Mouse (Mus musculus): ENCODE results near the gene Abca17.

DNA sequence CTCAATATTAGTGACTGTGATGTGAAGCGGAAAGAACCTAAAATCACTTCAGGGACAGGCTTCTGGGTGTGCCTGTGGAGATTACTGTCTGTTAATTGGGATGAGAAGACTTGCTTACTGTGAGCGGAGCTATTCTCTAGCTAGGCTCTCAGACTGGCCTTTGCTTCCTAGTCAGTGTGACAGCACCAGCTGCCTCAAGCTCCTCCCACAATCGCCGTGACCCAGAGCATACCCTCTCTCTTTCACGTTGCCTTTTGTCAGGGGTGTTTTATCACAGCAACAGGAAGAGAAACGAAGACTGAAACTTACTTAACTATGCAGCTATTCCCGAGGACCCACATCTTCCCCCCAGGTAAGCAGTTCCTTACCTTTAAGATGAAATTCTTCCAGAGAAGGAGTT lies 4.0 kb downstream of the Abca17 start:
- TF ChIP-seq POLR2A (IDR thresholded peaks at IDR 0.05; ENCODE audit: borderline replicate concordance, extremely low read depth, insufficient read depth, insufficient read length, poor library complexity, severe bottlenecking), result no peak
- TF ChIP-seq CTCF (IDR thresholded peaks at IDR 0.05; ENCODE audit: borderline replicate concordance, extremely low read depth, insufficient read depth, insufficient read length), result no peak

All from brain, embryonic 14.5 days (tissue).